Mouse (Mus musculus) common myeloid progenitor, adult 5-6 weeks (primary cell): ENCODE data around the gene 1700022I11Rik. TPM values are rescaled to one million over a fixed set of nuclear protein-coding genes. Genes with fewer than 3 reads are reported as not detected.

ENCODE experiments used
- ATAC-seq: replicated peaks from 2 replicates; pipeline ENCODE4 v1.8.0; 2016; ENCODE audit warnings: low read depth, mild to moderate bottlenecking, moderate TSS enrichment, inconsistent platforms; ENCODE audit not compliant: poor library complexity, severe bottlenecking
- total RNA-seq: library from RNA; stranded (forward); fragments of 200-1000, 187-1606 nt; gene quantifications from 2 replicates; pipeline ENCODE4 v1.2.3, GENCODE M21; 2017

The 1700022I11Rik gene
- total RNA-seq, 1 experiment from 2014 or later, result 0.41 TPM

DNA sequence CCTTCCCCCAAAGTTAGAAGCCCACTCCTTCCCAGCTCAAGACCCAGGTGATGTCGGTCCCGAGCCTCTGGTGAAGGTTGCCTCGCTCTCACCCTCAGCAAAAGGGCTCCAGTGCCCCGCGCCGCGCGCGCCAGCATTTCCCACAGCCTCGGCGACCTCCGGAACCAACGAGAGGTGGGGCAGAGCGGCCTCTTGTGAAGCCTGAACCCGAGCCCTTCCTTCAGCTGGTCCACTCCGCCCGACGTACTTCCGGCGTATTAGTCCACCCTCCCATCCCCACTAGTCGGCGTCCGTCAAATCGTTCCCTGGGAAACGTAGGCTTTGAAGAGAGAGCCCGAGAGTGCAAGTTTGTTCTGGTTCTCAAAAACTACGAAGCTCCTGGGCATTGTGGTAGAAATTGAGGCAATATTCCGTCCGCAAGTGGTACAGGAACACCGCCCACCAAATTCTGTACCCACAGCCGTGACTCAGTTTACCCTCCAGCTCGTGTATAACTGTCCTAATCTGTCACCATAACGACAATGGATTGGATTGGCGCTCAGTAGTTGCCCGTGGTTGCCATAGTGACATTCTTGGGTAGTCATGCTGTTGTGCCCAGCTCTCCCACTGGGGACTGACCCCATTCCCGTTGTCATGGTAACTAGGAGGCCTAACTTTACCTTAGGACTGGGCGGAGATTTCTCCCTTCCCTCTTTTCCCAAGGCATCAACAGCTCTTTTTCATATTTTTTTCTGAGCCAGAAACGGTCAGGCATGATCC lies 62.0 kb downstream of the 1700022I11Rik start, which contains the start of gene Stoml2:
Stoml2 (minus strand) TSS at position 474 of the 759 bp plus-strand sequence.
- ATAC-seq, result peak; percentile 96

- ATAC-seq, result no peak
These were observed 63.1 kb downstream of the 1700022I11Rik start for GRCm38 (mm10) chr4:43032501-43032900.

Other genes starting within 250 kb of the 1700022I11Rik start
- gene 4930578G10Rik, start 234.1 kb upstream of the 1700022I11Rik start, total RNA-seq, result not detected in 2 replicates
- gene Ccl19, start 213.0 kb upstream of the 1700022I11Rik start, total RNA-seq, result not detected in 2 replicates
- not detected in 2 replicates for gene Ccl21a, start 195.6 kb upstream of the 1700022I11Rik start, total RNA-seq
- gene Fam205a1, start 115.7 kb upstream of the 1700022I11Rik start, total RNA-seq, result not detected in 2 replicates
- not detected in 2 replicates for gene Gm12394, start 112.8 kb upstream of the 1700022I11Rik start, total RNA-seq
- gene Fam205c, start 95.4 kb upstream of the 1700022I11Rik start, total RNA-seq, result not detected in 2 replicates
- gene Phf24, start 52.9 kb upstream of the 1700022I11Rik start, total RNA-seq, result 0.05 and 0.27 TPM in 2 replicates
- gene Dnajb5, start 19.8 kb upstream of the 1700022I11Rik start, total RNA-seq, result 1.2 and 1.4 TPM in 2 replicates
- 261 and 292 TPM in 2 replicates for gene Vcp, start 30.9 kb downstream of the 1700022I11Rik start, total RNA-seq
- 15.4 and 20.2 TPM in 2 replicates for gene Fancg, start 40.9 kb downstream of the 1700022I11Rik start, total RNA-seq
- gene Pigo, start 56.2 kb downstream of the 1700022I11Rik start, total RNA-seq, result 7.9 and 12.2 TPM in 2 replicates
- 94.0 and 136 TPM in 2 replicates for gene Stoml2, start 62.1 kb downstream of the 1700022I11Rik start, total RNA-seq
- gene Fam214b, start 76.6 kb downstream of the 1700022I11Rik start, total RNA-seq, result 0.29 and 1.3 TPM in 2 replicates
- gene Unc13b, start 89.3 kb downstream of the 1700022I11Rik start, total RNA-seq, result 0.82 and 0.87 TPM in 2 replicates